Mouse (Mus musculus): ENCODE results near the gene Dip2c. TPM values are rescaled to one million over a fixed set of nuclear protein-coding genes. Genes with fewer than 3 reads are reported as not detected.

Gene Dip2c
- polyA plus RNA-seq, 1 experiment from 2014 or later, result 13.4 TPM

- 89% methylated on average over 4 of the region's 4 CpGs for WGBS
- H3K36me3 ChIP-seq, result peaks cover 11% of the 10 kb centered on the region; the same call in 1 of the 2 replicates
- no peak overlapping the region for H3K4me2 ChIP-seq (replicated peaks)
- no peak overlapping the region for H3K4me3 ChIP-seq
- ATAC-seq (ENCODE audit: low FRiP score, low read depth), result no peak
- H3K9me3 ChIP-seq, result no peaks in the 10 kb centered on the region
- no peak overlapping the region for H3K27ac ChIP-seq (replicated peaks)
- no peak overlapping the region for H3K9ac ChIP-seq (replicated peaks)
- no peaks in the 10 kb centered on the region for H3K27me3 ChIP-seq
- H3K4me1 ChIP-seq, result no peaks in the 10 kb centered on the region
These were observed 300.4 kb downstream of the Dip2c start for GRCm38 (mm10) chr13:9576686-9577085.

- 0 out of 2 replicates have a peak, but pooled peaks cover 3% of the 10 kb centered on the region for H3K4me1 ChIP-seq
- no peak overlapping the region for H3K4me2 ChIP-seq (replicated peaks)
- H3K27ac ChIP-seq (replicated peaks), result no peak overlapping the region
- H3K36me3 ChIP-seq, result peaks cover 4% of the 10 kb centered on the region; the same call in 1 of the 2 replicates
- WGBS, result 91% methylated on average over 4 of the region's 4 CpGs
- ATAC-seq (ENCODE audit: low FRiP score, low read depth), result no peak
- H3K9me3 ChIP-seq, result no peaks in the 10 kb centered on the region
- H3K4me3 ChIP-seq, result no peak overlapping the region
- no peak overlapping the region for H3K9ac ChIP-seq (replicated peaks)
- H3K27me3 ChIP-seq, result no peaks in the 10 kb centered on the region
These were observed 302.1 kb downstream of the Dip2c start for GRCm38 (mm10) chr13:9578456-9578855.

GRCm38 (mm10) chr13:9581821-9582220 is 305.5 kb downstream of the Dip2c start:
- Histone ChIP-seq H3K9ac (replicated peaks) (no peak overlapping the region), H3K36me3 (peaks cover 4% of the 10 kb centered on the region; the same call in 1 of the 2 replicates), H3K27me3 (no peaks in the 10 kb centered on the region), H3K4me1 (0 out of 2 replicates have a peak, but pooled peaks cover 3% of the 10 kb centered on the region), H3K27ac (replicated peaks) (no peak overlapping the region), H3K4me3 (no peak overlapping the region), H3K4me2 (replicated peaks) (no peak overlapping the region), H3K9me3 (no peaks in the 10 kb centered on the region)
- no peak for ATAC-seq (ENCODE audit: low FRiP score, low read depth)

- Histone ChIP-seq H3K9ac (replicated peaks) (no peak overlapping the region), H3K4me3 (no peak overlapping the region), H3K27me3 (no peaks in the 10 kb centered on the region), H3K36me3 (peaks cover 7% of the 10 kb centered on the region; the same call in 1 of the 2 replicates), H3K4me1 (0 out of 2 replicates have a peak, but pooled peaks cover 3% of the 10 kb centered on the region), H3K4me2 (replicated peaks) (no peak overlapping the region), H3K9me3 (no peaks in the 10 kb centered on the region), H3K27ac (replicated peaks) (no peak overlapping the region)
- peak; percentile 64 for ATAC-seq (ENCODE audit: low FRiP score, low read depth)
These were observed 307.3 kb downstream of the Dip2c start for GRCm38 (mm10) chr13:9583579-9583978.

DNA sequence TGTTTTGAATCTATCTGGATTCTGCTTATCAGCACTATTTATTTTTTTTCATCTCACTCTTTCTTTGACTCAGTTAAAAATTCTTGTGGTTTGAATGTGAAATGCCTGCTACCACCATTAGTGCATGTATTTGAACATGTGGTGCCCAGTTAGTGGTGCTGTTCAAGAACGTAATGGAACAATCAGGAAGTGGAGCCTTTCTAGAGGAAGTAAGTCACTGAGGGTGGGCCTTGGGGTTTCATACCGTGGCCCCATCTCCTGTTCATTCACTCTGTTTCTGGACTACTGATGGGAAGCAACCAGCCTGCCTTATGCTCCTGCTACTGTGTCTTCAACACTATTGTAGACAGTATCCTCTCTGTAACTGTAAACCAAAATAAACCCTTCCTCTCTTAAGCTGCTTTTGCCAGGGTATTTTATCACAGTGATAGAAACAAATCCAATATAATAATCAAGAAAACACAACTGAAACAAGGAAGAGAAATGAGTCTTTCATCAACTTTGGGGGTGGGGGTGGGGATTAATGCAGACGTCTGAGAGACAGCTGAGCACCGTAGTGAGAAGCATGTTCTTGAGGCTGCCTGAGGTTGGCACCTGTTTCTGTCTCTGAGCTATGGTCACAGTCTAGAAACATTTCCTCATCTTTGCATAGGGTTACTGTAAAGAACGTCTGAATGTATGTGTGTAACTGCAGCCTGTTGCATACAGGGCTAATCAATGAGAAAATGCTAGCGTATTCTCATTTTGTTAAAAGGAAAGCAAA is 323.2 kb downstream of the Dip2c start:
- H3K9me3 ChIP-seq, result no peaks in the 10 kb centered on the region
- no peaks in the 10 kb centered on the region for H3K4me1 ChIP-seq
- no peak overlapping the region for H3K4me3 ChIP-seq
- no peak for ATAC-seq (ENCODE audit: low FRiP score, low read depth)
- no peak overlapping the region for H3K4me2 ChIP-seq (replicated peaks)
- no peak overlapping the region for H3K9ac ChIP-seq (replicated peaks)
- WGBS, result 80% methylated on average over 6 of the region's 6 CpGs
- H3K36me3 ChIP-seq, result peaks cover 12% of the 10 kb centered on the region
- H3K27ac ChIP-seq (replicated peaks), result no peak overlapping the region
- H3K27me3 ChIP-seq, result no peaks in the 10 kb centered on the region

DNA sequence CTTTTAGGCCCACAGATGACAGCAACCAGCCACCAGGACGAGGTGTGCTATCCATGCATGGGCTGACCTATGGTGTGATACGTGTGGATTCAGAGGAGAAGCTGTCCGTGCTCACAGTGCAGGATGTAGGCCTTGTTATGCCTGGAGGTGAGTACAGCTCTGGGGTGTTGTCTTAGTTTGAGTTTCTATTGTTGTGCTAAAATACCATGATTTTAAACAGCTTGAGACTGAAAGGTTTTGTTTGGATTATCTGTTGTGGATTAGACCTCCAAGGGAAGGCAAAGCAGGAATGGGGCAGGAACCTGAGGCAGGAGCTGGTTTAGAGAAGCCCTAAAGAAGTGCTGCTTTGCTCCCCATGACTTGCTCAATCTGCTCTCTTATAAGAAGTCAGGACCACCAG is 325.0 kb downstream of the Dip2c start:
- no peaks in the 10 kb centered on the region for H3K27me3 ChIP-seq
- peaks cover 23% of the 10 kb centered on the region for H3K36me3 ChIP-seq
- no peak for ATAC-seq (ENCODE audit: low FRiP score, low read depth)
- no peak overlapping the region for H3K4me3 ChIP-seq
- no peak overlapping the region for H3K9ac ChIP-seq (replicated peaks)
- H3K9me3 ChIP-seq, result no peaks in the 10 kb centered on the region
- no peak overlapping the region for H3K4me2 ChIP-seq (replicated peaks)
- H3K4me1 ChIP-seq, result no peaks in the 10 kb centered on the region
- WGBS, result 64% methylated on average over 3 of the region's 3 CpGs
- H3K27ac ChIP-seq (replicated peaks), result no peak overlapping the region

DNA sequence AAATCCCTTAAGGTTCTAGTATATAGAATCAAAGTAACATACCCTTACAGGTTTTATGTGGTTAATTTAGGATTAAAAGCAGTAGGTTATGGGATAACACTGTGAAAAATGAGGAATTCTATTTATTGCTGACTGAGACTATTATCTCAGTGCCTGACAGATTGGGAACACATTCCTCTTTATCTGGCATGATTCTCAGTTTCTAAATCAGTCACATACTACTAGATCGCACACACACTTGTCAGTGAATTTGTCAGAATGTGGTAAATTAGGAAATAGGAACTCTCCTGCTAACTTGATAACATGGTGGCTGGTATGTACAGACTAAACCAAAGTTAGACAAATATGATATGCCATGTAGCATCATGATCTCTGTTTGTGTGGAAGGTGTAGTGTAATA is 334.9 kb downstream of the Dip2c start:
- Histone ChIP-seq H3K4me1 (no peaks in the 10 kb centered on the region), H3K9ac (replicated peaks) (no peak overlapping the region), H3K9me3 (no peaks in the 10 kb centered on the region), H3K27ac (replicated peaks) (no peak overlapping the region), H3K4me2 (replicated peaks) (no peak overlapping the region), H3K4me3 (no peak overlapping the region), H3K27me3 (no peaks in the 10 kb centered on the region), H3K36me3 (peaks cover 20% of the 10 kb centered on the region)
- WGBS, result 98% methylated on average over 1 of the region's 1 CpGs
- ATAC-seq (ENCODE audit: low FRiP score, low read depth), result no peak

GRCm38 (mm10) chr13:9632684-9633083 is 356.4 kb downstream of the Dip2c start:
- H3K9me3 ChIP-seq, result no peaks in the 10 kb centered on the region
- no peaks in the 10 kb centered on the region for H3K4me1 ChIP-seq
- H3K27me3 ChIP-seq, result no peaks in the 10 kb centered on the region
- H3K4me3 ChIP-seq, result no peak overlapping the region
- no peak overlapping the region for H3K9ac ChIP-seq (replicated peaks)
- no peak overlapping the region for H3K27ac ChIP-seq (replicated peaks)
- H3K36me3 ChIP-seq, result peaks cover 5% of the 10 kb centered on the region; the same call in 1 of the 2 replicates
- 58% methylated on average over 2 of the region's 2 CpGs for WGBS
- H3K4me2 ChIP-seq (replicated peaks), result no peak overlapping the region
- no peak for ATAC-seq (ENCODE audit: low FRiP score, low read depth)

DNA sequence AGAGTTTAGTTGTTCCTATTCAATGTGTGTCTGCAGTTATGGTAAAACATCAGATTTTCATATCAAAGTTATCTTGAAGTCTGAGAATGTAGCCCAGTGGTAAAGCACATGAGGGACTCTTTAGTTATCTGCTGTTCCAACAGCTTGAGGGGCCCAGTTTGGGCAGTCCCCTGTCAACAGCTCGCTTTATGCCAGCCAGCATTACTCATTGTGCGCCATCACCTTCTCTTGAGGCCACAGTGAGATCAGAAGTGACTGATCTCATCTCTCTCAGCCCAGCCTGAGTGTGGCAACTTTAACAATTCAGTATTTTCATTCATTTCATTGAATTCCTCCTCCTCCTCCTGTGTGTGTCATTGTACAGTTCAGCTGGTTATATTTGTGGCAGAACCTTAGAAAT is 359.6 kb downstream of the Dip2c start:
- H3K27me3 ChIP-seq, result no peaks in the 10 kb centered on the region
- H3K9me3 ChIP-seq, result no peaks in the 10 kb centered on the region
- H3K27ac ChIP-seq (replicated peaks), result no peak overlapping the region
- no peak overlapping the region for H3K9ac ChIP-seq (replicated peaks)
- no peak overlapping the region for H3K4me2 ChIP-seq (replicated peaks)
- 82% methylated on average over 2 of the region's 2 CpGs for WGBS
- H3K36me3 ChIP-seq, result no peaks in the 10 kb centered on the region
- no peak overlapping the region for H3K4me3 ChIP-seq
- no peaks in the 10 kb centered on the region for H3K4me1 ChIP-seq
- ATAC-seq (ENCODE audit: low FRiP score, low read depth), result no peak

DNA sequence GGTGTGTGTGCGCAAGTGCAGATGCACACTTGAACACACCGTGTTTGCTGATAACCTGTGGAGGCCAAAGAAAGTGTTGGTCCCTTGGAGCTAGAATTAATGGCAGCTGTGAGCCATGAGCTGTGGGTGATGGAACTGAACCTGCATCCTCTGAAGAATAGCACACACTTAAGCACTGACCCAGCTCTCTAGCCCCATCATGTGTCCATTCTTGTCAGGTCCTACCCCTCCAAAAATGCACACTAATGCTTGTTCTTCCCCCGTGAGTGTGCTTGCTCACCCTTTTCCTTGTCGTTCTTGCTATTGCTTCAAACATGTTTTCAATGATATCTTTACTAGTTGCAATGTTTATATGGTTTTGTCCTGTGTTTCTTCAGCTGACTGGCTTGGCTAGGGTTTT is 360.2 kb downstream of the Dip2c start:
- Histone ChIP-seq H3K36me3 (no peaks in the 10 kb centered on the region), H3K4me3 (no peak overlapping the region), H3K9me3 (no peaks in the 10 kb centered on the region), H3K4me1 (no peaks in the 10 kb centered on the region), H3K27me3 (no peaks in the 10 kb centered on the region), H3K27ac (replicated peaks) (no peak overlapping the region), H3K9ac (replicated peaks) (no peak overlapping the region), H3K4me2 (replicated peaks) (no peak overlapping the region)
- 56% methylated on average over 4 of the region's 4 CpGs for WGBS
- peak; percentile 56; the same call in 1 of the 2 replicates for ATAC-seq (ENCODE audit: low FRiP score, low read depth)

GRCm38 (mm10) chr13:9637949-9638348 is 361.6 kb downstream of the Dip2c start:
- H3K27ac ChIP-seq (replicated peaks), result no peak overlapping the region
- no peak overlapping the region for H3K4me2 ChIP-seq (replicated peaks)
- H3K9ac ChIP-seq (replicated peaks), result no peak overlapping the region
- no peaks in the 10 kb centered on the region for H3K36me3 ChIP-seq
- WGBS, result 74% methylated on average over 3 of the region's 3 CpGs
- H3K27me3 ChIP-seq, result no peaks in the 10 kb centered on the region
- no peaks in the 10 kb centered on the region for H3K4me1 ChIP-seq
- ATAC-seq (ENCODE audit: low FRiP score, low read depth), result no peak
- no peaks in the 10 kb centered on the region for H3K9me3 ChIP-seq
- no peak overlapping the region for H3K4me3 ChIP-seq

- ATAC-seq (ENCODE audit: low FRiP score, low read depth), result no peak
- no peaks in the 10 kb centered on the region for H3K4me1 ChIP-seq
- 0 out of 2 replicates have a peak, but pooled peaks cover 8% of the 10 kb centered on the region for H3K36me3 ChIP-seq
- no peaks in the 10 kb centered on the region for H3K27me3 ChIP-seq
- H3K4me3 ChIP-seq, result no peak overlapping the region
- WGBS, result 97% methylated on average over 13 of the region's 13 CpGs
- H3K27ac ChIP-seq (replicated peaks), result no peak overlapping the region
- no peaks in the 10 kb centered on the region for H3K9me3 ChIP-seq
- H3K9ac ChIP-seq (replicated peaks), result no peak overlapping the region
- no peak overlapping the region for H3K4me2 ChIP-seq (replicated peaks)
These were observed 372.4 kb downstream of the Dip2c start for GRCm38 (mm10) chr13:9648716-9649115.

GRCm38 (mm10) chr13:9649894-9650293 is 373.6 kb downstream of the Dip2c start:
- H3K4me1 ChIP-seq, result no peaks in the 10 kb centered on the region
- no peak for ATAC-seq (ENCODE audit: low FRiP score, low read depth)
- H3K9ac ChIP-seq (replicated peaks), result no peak overlapping the region
- H3K4me2 ChIP-seq (replicated peaks), result no peak overlapping the region
- no peak overlapping the region for H3K27ac ChIP-seq (replicated peaks)
- 97% methylated on average over 1 of the region's 1 CpGs for WGBS
- no peaks in the 10 kb centered on the region for H3K27me3 ChIP-seq
- no peak overlapping the region for H3K4me3 ChIP-seq
- 0 out of 2 replicates have a peak, but pooled peaks cover 8% of the 10 kb centered on the region for H3K36me3 ChIP-seq
- no peaks in the 10 kb centered on the region for H3K9me3 ChIP-seq
